Mouse (Mus musculus): ENCODE results near the gene Zfp280b. TPM values are rescaled to one million over a fixed set of nuclear protein-coding genes. Genes with fewer than 3 reads are reported as not detected.

Gene Zfp280b
- polyA plus RNA-seq (2012) = 7.0 and 8.8 TPM in 2 replicates

- no peak for TF ChIP-seq GATA1 (IDR thresholded peaks at IDR 0.05; ENCODE audit: low read length)
Measured at GRCm38 (mm10) chr10:76032402-76033118, at the start of gene Zfp280b. TSS of gene Zfp280b (plus strand) at chr10:76032650.

GRCm38 (mm10) chr10:75990430-75991042, 41.9 kb upstream of the Zfp280b start:
- TF ChIP-seq GATA1 (IDR thresholded peaks at IDR 0.05; ENCODE audit: low read length) = no peak

GRCm38 (mm10) chr10:75993616-75994240, 38.7 kb upstream of the Zfp280b start:
- no peak for TF ChIP-seq GATA1 (IDR thresholded peaks at IDR 0.05; ENCODE audit: low read length)

GRCm38 (mm10) chr10:75995463-75995862, 37.0 kb upstream of the Zfp280b start:
- TF ChIP-seq GATA1 (IDR thresholded peaks at IDR 0.05; ENCODE audit: low read length) = no peak

GRCm38 (mm10) chr10:75996315-75996714, 36.1 kb upstream of the Zfp280b start:
- TF ChIP-seq GATA1 (IDR thresholded peaks at IDR 0.05; ENCODE audit: low read length) = no peak

- no peak for TF ChIP-seq GATA1 (IDR thresholded peaks at IDR 0.05; ENCODE audit: low read length)
Measured at GRCm38 (mm10) chr10:76001160-76001559, 31.3 kb upstream of the Zfp280b start.

- no peak for TF ChIP-seq GATA1 (IDR thresholded peaks at IDR 0.05; ENCODE audit: low read length)
Measured at GRCm38 (mm10) chr10:76002101-76002521, 30.3 kb upstream of the Zfp280b start.

- TF ChIP-seq GATA1 (IDR thresholded peaks at IDR 0.05; ENCODE audit: low read length) = no peak
Measured at GRCm38 (mm10) chr10:76002615-76003014, 29.8 kb upstream of the Zfp280b start.

- TF ChIP-seq GATA1 (IDR thresholded peaks at IDR 0.05; ENCODE audit: low read length) = no peak
Measured at GRCm38 (mm10) chr10:76003221-76003620, 29.2 kb upstream of the Zfp280b start.

- no peak for TF ChIP-seq GATA1 (IDR thresholded peaks at IDR 0.05; ENCODE audit: low read length)
Measured at GRCm38 (mm10) chr10:76006385-76006784, 26.1 kb upstream of the Zfp280b start.

GRCm38 (mm10) chr10:76009812-76010211, 22.6 kb upstream of the Zfp280b start:
- no peak for TF ChIP-seq GATA1 (IDR thresholded peaks at IDR 0.05; ENCODE audit: low read length)

- no peak for TF ChIP-seq GATA1 (IDR thresholded peaks at IDR 0.05; ENCODE audit: low read length)
Measured at GRCm38 (mm10) chr10:76012922-76013321, 19.5 kb upstream of the Zfp280b start.

GRCm38 (mm10) chr10:76016886-76017285, 15.6 kb upstream of the Zfp280b start:
- TF ChIP-seq GATA1 (IDR thresholded peaks at IDR 0.05; ENCODE audit: low read length) = no peak

- TF ChIP-seq GATA1 (IDR thresholded peaks at IDR 0.05; ENCODE audit: low read length) = no peak
Measured at GRCm38 (mm10) chr10:76021728-76022127, 10.7 kb upstream of the Zfp280b start.

GRCm38 (mm10) chr10:76023921-76024320, 8.5 kb upstream of the Zfp280b start:
- TF ChIP-seq GATA1 (IDR thresholded peaks at IDR 0.05; ENCODE audit: low read length) = no peak

- no peak for TF ChIP-seq GATA1 (IDR thresholded peaks at IDR 0.05; ENCODE audit: low read length)
Measured at GRCm38 (mm10) chr10:76025470-76026190, 6.8 kb upstream of the Zfp280b start.

All from G1E-ER4 (cell line).